Mouse (Mus musculus) right cerebral cortex, postnatal 4 days (tissue): ENCODE measurements at regions not wholly inside any gene's neighbourhood (a gene's known extent, or its start where the extent isn't known, plus 50 kb on each side); places are given as distances from the start of the nearest gene placed in this dataset.

ENCODE experiments used
- DNase-seq: peaks from one replicate; pipeline ENCODE4 v3.0.0-alpha.2; 2022

DNA sequence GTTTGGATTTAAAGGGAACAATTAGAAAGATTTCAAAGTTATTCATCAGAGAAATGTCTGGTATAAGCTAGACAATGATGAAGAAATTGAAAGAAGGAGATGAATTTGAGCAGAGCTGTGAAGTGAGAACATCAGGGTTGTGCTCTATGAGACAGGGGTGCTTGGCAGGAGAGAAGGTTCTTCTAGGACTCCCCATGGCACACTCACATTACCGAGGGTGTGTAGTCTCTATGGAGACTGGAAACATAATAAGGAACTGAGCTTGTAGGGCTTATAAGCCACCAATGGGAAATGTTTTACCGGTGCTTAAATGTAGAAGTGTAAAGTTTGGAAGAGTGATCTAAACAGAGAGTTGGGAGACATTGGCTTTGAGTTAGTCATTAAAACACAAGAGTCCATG is 889.9 kb downstream of the Stim2 start:
- DNase-seq = no peak

DNA sequence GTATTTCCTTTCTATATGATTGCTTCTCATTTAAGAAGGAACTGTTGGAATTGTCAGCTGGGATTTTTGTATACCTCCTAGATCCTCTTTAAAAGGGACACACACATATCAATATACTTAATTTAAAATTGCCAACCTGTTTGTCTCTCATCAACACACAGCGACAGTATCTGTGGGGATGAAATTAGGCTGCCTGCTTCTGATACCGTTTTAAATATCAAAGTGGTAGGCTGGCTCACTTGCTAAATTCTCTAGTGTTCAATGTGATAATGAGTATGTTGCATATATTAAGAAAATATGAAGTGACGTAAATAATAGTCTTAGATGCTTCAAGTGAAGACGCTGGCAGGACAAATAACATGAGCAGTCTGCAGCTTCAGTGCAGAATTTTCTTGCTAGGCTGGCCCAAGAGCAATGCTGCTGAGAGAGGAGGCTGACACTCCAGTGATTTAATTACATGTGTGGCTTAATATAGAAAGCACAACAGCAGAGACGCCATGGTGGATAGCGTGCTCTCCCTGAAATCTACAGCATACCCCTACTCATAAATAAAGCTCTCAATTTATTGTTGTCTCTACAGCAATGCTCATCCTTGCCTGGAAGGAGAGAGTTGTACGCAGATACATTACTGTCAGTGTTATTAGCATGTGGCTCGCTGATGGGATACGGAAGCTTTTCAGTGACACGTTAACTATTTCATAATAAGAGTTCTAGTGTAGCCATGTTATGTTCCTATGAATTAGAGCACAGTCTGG is 896.4 kb downstream of the Stim2 start:
- DNase-seq = peak; percentile 14
